In the genomic region with DNA sequence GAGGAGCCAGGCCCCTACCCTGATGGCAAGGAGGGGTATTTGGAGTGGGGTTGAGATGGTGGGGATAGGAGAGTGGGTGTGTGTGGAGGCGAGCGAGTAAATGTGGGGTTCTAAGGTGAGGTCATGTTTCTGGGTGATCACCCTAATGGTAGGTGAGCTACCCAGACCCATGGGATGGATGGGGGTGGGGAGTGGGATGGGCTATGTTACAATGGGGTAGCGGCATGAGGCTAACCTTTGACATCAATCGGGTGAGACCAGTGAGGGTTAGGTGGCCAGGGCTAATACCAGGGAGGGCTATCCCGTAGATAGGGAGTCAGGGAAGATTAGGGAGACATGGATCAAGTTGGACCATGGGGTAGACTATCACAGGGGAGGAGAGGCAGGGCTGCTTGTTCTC, we compare ENCODE assay signal across 30 mouse cellular contexts. TPM values are rescaled to one million over a fixed set of nuclear protein-coding genes. Genes with fewer than 3 reads are reported as not detected.
A peak's percentile ranks its signal among the peaks of the same experiment; 100 is the strongest.
DNase-seq lines count a peak whose midpoint lies in the region; ATAC-seq and TF ChIP-seq lines count a peak whose summit lies in the region.
"Had no signal": no experiment of that assay in that cellular context is flagged by ENCODE, and none has a peak within 500 bp of the region (broad histone marks: within the 10 kb centered on the region; RNA-seq: fewer than 3 reads in every experiment).

No protein-coding gene starts in this region.

- no peaks in the 10 kb centered on the region for H3K9me3 ChIP-seq in forebrain, embryonic 16.5 days (ENCODE audit: control insufficient read depth, low read length)
- H3K9me3 ChIP-seq in forebrain, embryonic 13.5 days (replicated peaks), result no peaks in the 10 kb centered on the region
- no peaks in the 10 kb centered on the region for H3K9me3 ChIP-seq in midbrain, embryonic 12.5 days
- H3K9me3 ChIP-seq in midbrain, embryonic 11.5 days (ENCODE audit: control insufficient read depth, low read length), result no peaks in the 10 kb centered on the region
- no peaks in the 10 kb centered on the region for H3K9me3 ChIP-seq in hindbrain, postnatal 0 days (ENCODE audit: low read length)
- no peaks in the 10 kb centered on the region for H3K9me3 ChIP-seq in midbrain, postnatal 0 days (ENCODE audit: low read length)
- H3K9me3 ChIP-seq: G1E; heart, embryonic 15.5 days; liver, embryonic 13.5 days; stomach, embryonic 15.5 days had no signal

- no peak for DNase-seq in midbrain, embryonic 11.5 days (ENCODE audit: low spot score, missing footprints)
- DNase-seq in hindbrain, postnatal 0 days (ENCODE audit: low spot score), result no peak
- DNase-seq in midbrain, postnatal 0 days (ENCODE audit: low spot score), result no peak
- no peak for DNase-seq in urinary bladder, postnatal 4 days (ENCODE audit: low spot score in 2 of 2)
- DNase-seq: adrenal gland, postnatal 36 days; B cell, adult 2 months; cerebellum, adult 9-11 months; gastrocnemius, postnatal 36 days; heart, adult 2 months; heart, postnatal 36 days; kidney, adult 18-20 months; liver, embryonic 13.5 days; lung, adult 2 months; lung, postnatal 14 days; thymus, postnatal 14 days had no signal

- H3K27me3 ChIP-seq in forebrain, embryonic 16.5 days (replicated peaks; ENCODE audit: control insufficient read depth, insufficient read depth, low read length), result no peaks in the 10 kb centered on the region
- no peaks in the 10 kb centered on the region for H3K27me3 ChIP-seq in forebrain, embryonic 13.5 days
- no peaks in the 10 kb centered on the region for H3K27me3 ChIP-seq in midbrain, embryonic 12.5 days
- H3K27me3 ChIP-seq in midbrain, embryonic 11.5 days (ENCODE audit: control insufficient read depth, insufficient read depth, low read length), result no peaks in the 10 kb centered on the region
- H3K27me3 ChIP-seq in hindbrain, postnatal 0 days (ENCODE audit: insufficient read depth, low read length), result no peaks in the 10 kb centered on the region
- H3K27me3 ChIP-seq in midbrain, postnatal 0 days (ENCODE audit: insufficient read depth, low read length), result no peaks in the 10 kb centered on the region
- H3K27me3 ChIP-seq: liver, embryonic 13.5 days; stomach, embryonic 15.5 days had no signal

- 97% methylated on average over 5 of the region's 5 CpGs for WGBS in forebrain, embryonic 16.5 days
- 90% methylated on average over 5 of the region's 5 CpGs for WGBS in forebrain, embryonic 13.5 days
- WGBS in midbrain, embryonic 12.5 days, result 91% methylated on average over 5 of the region's 5 CpGs
- WGBS in midbrain, embryonic 11.5 days, result 90% methylated on average over 5 of the region's 5 CpGs
- 97% methylated on average over 5 of the region's 5 CpGs for WGBS in hindbrain, postnatal 0 days
- 93% methylated on average over 5 of the region's 5 CpGs for WGBS in midbrain, postnatal 0 days

- H3K4me3 ChIP-seq in forebrain, embryonic 16.5 days (replicated peaks; ENCODE audit: low read length), result no peak overlapping the region
- H3K4me3 ChIP-seq in forebrain, embryonic 13.5 days, result no peak overlapping the region
- H3K4me3 ChIP-seq in midbrain, embryonic 12.5 days, result no peak overlapping the region
- H3K4me3 ChIP-seq in midbrain, embryonic 11.5 days (ENCODE audit: low read depth, low read length), result no peak overlapping the region
- H3K4me3 ChIP-seq in hindbrain, postnatal 0 days (ENCODE audit: low read length), result no peak overlapping the region
- H3K4me3 ChIP-seq in midbrain, postnatal 0 days (ENCODE audit: low read depth, low read length), result no peak overlapping the region
- H3K4me3 ChIP-seq: heart, adult 2 months; heart, embryonic 15.5 days; left cerebral cortex, adult 2 months; liver, embryonic 13.5 days; stomach, embryonic 15.5 days had no signal

- H3K9ac ChIP-seq in forebrain, embryonic 16.5 days (replicated peaks; ENCODE audit: low read depth, low read length), result no peak overlapping the region
- H3K9ac ChIP-seq in forebrain, embryonic 13.5 days, result no peak overlapping the region
- no peak overlapping the region for H3K9ac ChIP-seq in midbrain, embryonic 12.5 days (replicated peaks)
- no peak overlapping the region for H3K9ac ChIP-seq in midbrain, embryonic 11.5 days (ENCODE audit: low read length)
- H3K9ac ChIP-seq in hindbrain, postnatal 0 days (replicated peaks; ENCODE audit: low read length), result no peak overlapping the region
- no peak overlapping the region for H3K9ac ChIP-seq in midbrain, postnatal 0 days (replicated peaks; ENCODE audit: low read length, poor library complexity, severe bottlenecking)
- H3K9ac ChIP-seq: heart, embryonic 15.5 days; liver, embryonic 13.5 days; stomach, embryonic 15.5 days had no signal

- H3K36me3 ChIP-seq in forebrain, embryonic 16.5 days (ENCODE audit: control insufficient read depth, insufficient read depth), result no peaks in the 10 kb centered on the region
- no peaks in the 10 kb centered on the region for H3K36me3 ChIP-seq in forebrain, embryonic 13.5 days (ENCODE audit: poor library complexity, severe bottlenecking)
- no peaks in the 10 kb centered on the region for H3K36me3 ChIP-seq in midbrain, embryonic 12.5 days
- H3K36me3 ChIP-seq in midbrain, embryonic 11.5 days (ENCODE audit: control insufficient read depth, insufficient read depth, low read length), result no peaks in the 10 kb centered on the region
- H3K36me3 ChIP-seq in hindbrain, postnatal 0 days (ENCODE audit: insufficient read depth, low read length), result no peaks in the 10 kb centered on the region
- no peaks in the 10 kb centered on the region for H3K36me3 ChIP-seq in midbrain, postnatal 0 days (ENCODE audit: insufficient read depth, low read length)
- H3K36me3 ChIP-seq: G1E; heart, embryonic 15.5 days; liver, embryonic 13.5 days; stomach, embryonic 15.5 days had no signal

- H3K4me1 ChIP-seq in forebrain, embryonic 16.5 days (replicated peaks; ENCODE audit: control insufficient read depth, insufficient read depth, low read length), result peaks cover 5% of the 10 kb centered on the region
- peaks cover 13% of the 10 kb centered on the region for H3K4me1 ChIP-seq in forebrain, embryonic 13.5 days
- H3K4me1 ChIP-seq in midbrain, embryonic 12.5 days, result peaks cover 10% of the 10 kb centered on the region
- H3K4me1 ChIP-seq in midbrain, embryonic 11.5 days (ENCODE audit: control insufficient read depth, insufficient read depth, low read length), result no peaks in the 10 kb centered on the region
- H3K4me1 ChIP-seq in hindbrain, postnatal 0 days (ENCODE audit: insufficient read depth, low read length), result no peaks in the 10 kb centered on the region
- H3K4me1 ChIP-seq in midbrain, postnatal 0 days (ENCODE audit: insufficient read depth, low read length), result no peaks in the 10 kb centered on the region
- H3K4me1 ChIP-seq: heart, embryonic 15.5 days; liver, embryonic 13.5 days; stomach, embryonic 15.5 days had no signal

- TF ChIP-seq CTCF in hindbrain, postnatal 0 days (IDR thresholded peaks at IDR 0.05; ENCODE audit: low read depth), result no peak
- no peak for TF ChIP-seq CTCF in midbrain, postnatal 0 days (IDR thresholded peaks at IDR 0.05)

- peak; percentile 19; the same call in 1 of the 2 replicates for ATAC-seq in forebrain, embryonic 16.5 days
- ATAC-seq in forebrain, embryonic 13.5 days, result no peak
- ATAC-seq in midbrain, embryonic 12.5 days (ENCODE audit: low FRiP score, low read depth), result 0 out of 2 replicates have a peak, but pooled peaks have one; percentile 42
- no peak for ATAC-seq in midbrain, embryonic 11.5 days (ENCODE audit: low FRiP score)
- ATAC-seq in hindbrain, postnatal 0 days, result peak; percentile 39
- 0 out of 2 replicates have a peak, but pooled peaks have one; percentile 12 for ATAC-seq in midbrain, postnatal 0 days (ENCODE audit: low FRiP score)
- ATAC-seq: inflammation-experienced regulatory T-cells, adult 6 months; Patski had no signal

- H3K27ac ChIP-seq in forebrain, embryonic 16.5 days (ENCODE audit: low read length), result no peak overlapping the region
- no peak overlapping the region for H3K27ac ChIP-seq in forebrain, embryonic 13.5 days
- no peak overlapping the region for H3K27ac ChIP-seq in midbrain, embryonic 12.5 days (replicated peaks)
- H3K27ac ChIP-seq in midbrain, embryonic 11.5 days (ENCODE audit: low read depth, low read length), result no peak overlapping the region
- no peak overlapping the region for H3K27ac ChIP-seq in hindbrain, postnatal 0 days
- no peak overlapping the region for H3K27ac ChIP-seq in midbrain, postnatal 0 days (ENCODE audit: low read depth, low read length)
- H3K27ac ChIP-seq: heart, adult 2 months; heart, embryonic 15.5 days; kidney, postnatal 0 days; left cerebral cortex, adult 2 months; liver, embryonic 13.5 days; stomach, embryonic 15.5 days had no signal

- no peak overlapping the region for H3K4me2 ChIP-seq in forebrain, embryonic 16.5 days (ENCODE audit: low read length)
- H3K4me2 ChIP-seq in forebrain, embryonic 13.5 days, result no peak overlapping the region
- H3K4me2 ChIP-seq in midbrain, embryonic 12.5 days (replicated peaks), result no peak overlapping the region
- H3K4me2 ChIP-seq in midbrain, embryonic 11.5 days, result no peak overlapping the region
- H3K4me2 ChIP-seq in hindbrain, postnatal 0 days (ENCODE audit: low read depth, low read length), result no peak overlapping the region
- H3K4me2 ChIP-seq in midbrain, postnatal 0 days (ENCODE audit: low read depth, low read length, poor library complexity, severe bottlenecking), result no peak overlapping the region
- H3K4me2 ChIP-seq: heart, embryonic 15.5 days; liver, embryonic 13.5 days; stomach, embryonic 15.5 days had no signal

RNA-seq across cellular contexts. Expression of a gene that starts 27.7 kb away (rescaled TPM):
- polyA plus RNA-seq in forebrain, embryonic 16.5 days (2015; fragmentation: Nextera tagmentation; extraction: Ambion mirVana), result 2.3 and 4.5 TPM in 2 replicates
- 1.2 and 1.7 TPM in 2 replicates for polyA plus RNA-seq in forebrain, embryonic 13.5 days (2015; fragmentation: Nextera tagmentation; extraction: Ambion mirVana)
- 1.3 TPM in 2 replicates for polyA plus RNA-seq in midbrain, embryonic 12.5 days (2016; fragmentation: Nextera tagmentation; extraction: Ambion mirVana)
- polyA plus RNA-seq in midbrain, embryonic 11.5 days (2014; fragmentation: Nextera tagmentation; extraction: Ambion mirVana), result 0.55 and 0.61 TPM in 2 replicates
- 33.7 and 36.7 TPM in 2 replicates for total RNA-seq in hindbrain, postnatal 0 days (2014; rRNA removed)
- polyA plus RNA-seq in hindbrain, postnatal 0 days (2015; fragmentation: Nextera tagmentation; extraction: Ambion mirVana), result 8.1 and 8.6 TPM in 2 replicates
- 37.2 and 39.4 TPM in 2 replicates for total RNA-seq in midbrain, postnatal 0 days (2014; rRNA removed)
- polyA plus RNA-seq in midbrain, postnatal 0 days (2015; fragmentation: Nextera tagmentation; extraction: Ambion mirVana), result 9.1 and 10.5 TPM in 2 replicates
- total RNA-seq: CH12.LX; common myeloid progenitor, adult 5-6 weeks; gastrocnemius, adult 18-20 months; gastrocnemius, postnatal 36 days; heart, adult 2 months; megakaryocyte progenitor cell, adult 5-6 weeks; monocyte, adult 5-6 weeks had no signal
- polyA plus RNA-seq: G1E; inflammation-experienced regulatory T-cells, adult 6 months; Patski had no signal

Comparison
In these comparisons a context has a peak if more than half of its experiments do, and no peak if none do; other contexts are left out.
1. ATAC-seq: peak in forebrain, embryonic 16.5 days (single experiment), midbrain, embryonic 12.5 days (single experiment), hindbrain, postnatal 0 days (single experiment) and midbrain, postnatal 0 days (single experiment); none in forebrain, embryonic 13.5 days (single experiment) and midbrain, embryonic 11.5 days (single experiment).